Mouse (Mus musculus) heart, postnatal 0 days (tissue): ENCODE data around the gene Mrtfb. TPM values are rescaled to one million over a fixed set of nuclear protein-coding genes. Genes with fewer than 3 reads are reported as not detected.

Source experiments
- ATAC-seq: fragments of 200-750 bp; cut with Nextera tagmentation; 2 replicates; pipeline ENCODE4 v1.8.0; 2017; ENCODE audit warnings: low read depth, moderate number of reproducible peaks, moderate library complexity; ENCODE audit not compliant: insufficient read depth
- DNase-seq: peaks from one replicate; pipeline ENCODE4 v3.0.0-alpha.2; 2016; ENCODE audit warnings: low spot score
- H3K27ac ChIP-seq: fragments of 300-500 bp; sonication (generic); 2 replicates; pipeline ENCODE4 v1.5.1; 2014; ENCODE audit warnings: low read depth, mild to moderate bottlenecking
- H3K27me3 ChIP-seq: fragments of 300-500 bp; sonication (generic); 2 replicates; pipeline ENCODE4 v1.6.1; 2014; ENCODE audit warnings: low read length, mixed read lengths; ENCODE audit not compliant: control insufficient read depth, insufficient read depth
- H3K36me3 ChIP-seq: fragments of 300-500 bp; sonication (generic); replicated peaks from 2 replicates; pipeline ENCODE4 v1.6.1; 2014; ENCODE audit warnings: low read length, mixed read lengths; ENCODE audit not compliant: control insufficient read depth, insufficient read depth
- H3K4me1 ChIP-seq: fragments of 300-500 bp; sonication (generic); 2 replicates; pipeline ENCODE4 v1.6.1; 2014; ENCODE audit warnings: antibody characterized with exemption; ENCODE audit not compliant: control insufficient read depth, insufficient read depth
- H3K4me2 ChIP-seq: fragments of 300-500 bp; sonication (generic); 2 replicates; pipeline ENCODE4 v1.6.1; 2014; ENCODE audit warnings: low read depth, mild to moderate bottlenecking, low read length, moderate library complexity
- H3K4me3 ChIP-seq: fragments of 300-500 bp; sonication (generic); 2 replicates; pipeline ENCODE4 v1.5.1; 2014; ENCODE audit warnings: low read depth, low read length
- H3K9ac ChIP-seq: fragments of 300-500 bp; sonication (generic); replicated peaks from 2 replicates; pipeline ENCODE4 v1.6.1; 2014; ENCODE audit warnings: low read depth, low read length, mixed read lengths
- H3K9me3 ChIP-seq: fragments of 300-500 bp; sonication (generic); replicated peaks from 2 replicates; pipeline ENCODE4 v1.6.1; 2016; ENCODE audit warnings: low read length; ENCODE audit not compliant: control insufficient read depth
- CTCF ChIP-seq: IDR thresholded peaks from 2 replicates; pipeline ENCODE4 v1.5.1; 2016; ENCODE audit warnings: antibody characterized with exemption, control low read depth, low read depth
- EP300 ChIP-seq: IDR thresholded peaks from 2 replicates; pipeline ENCODE4 v1.6.1; 2016; ENCODE audit warnings: antibody characterized with exemption, low read depth
- WGBS: fragments of 180-500 bp; shearing (Covaris S2); extraction: QIAGEN DNeasy Blood & Tissue Kit; methylation state at CpG from one replicate; pipeline ENCODE4 v1.1.7; 2014; 5-methylcytosine and 5-hydroxymethylcytosine counted together
- polyA plus RNA-seq: library from polyadenylated mRNA; unstranded; fragments of >200 nt; fragmentation: Nextera tagmentation; extraction: Ambion mirVana; gene quantifications from 2 replicates; pipeline ENCODE4 v1.2.1, GENCODE M21; 2015
- total RNA-seq: library from RNA; depleted of rRNA; stranded (reverse); fragments of >200 nt; gene quantifications from 2 replicates; pipeline ENCODE4 v1.2.3, GENCODE M21; 2014; ENCODE audit warnings: low replicate concordance

The Mrtfb gene
- total and polyA plus RNA-seq, 2 experiments from 2014 or later: 11.7 to 17.2 TPM

DNA sequence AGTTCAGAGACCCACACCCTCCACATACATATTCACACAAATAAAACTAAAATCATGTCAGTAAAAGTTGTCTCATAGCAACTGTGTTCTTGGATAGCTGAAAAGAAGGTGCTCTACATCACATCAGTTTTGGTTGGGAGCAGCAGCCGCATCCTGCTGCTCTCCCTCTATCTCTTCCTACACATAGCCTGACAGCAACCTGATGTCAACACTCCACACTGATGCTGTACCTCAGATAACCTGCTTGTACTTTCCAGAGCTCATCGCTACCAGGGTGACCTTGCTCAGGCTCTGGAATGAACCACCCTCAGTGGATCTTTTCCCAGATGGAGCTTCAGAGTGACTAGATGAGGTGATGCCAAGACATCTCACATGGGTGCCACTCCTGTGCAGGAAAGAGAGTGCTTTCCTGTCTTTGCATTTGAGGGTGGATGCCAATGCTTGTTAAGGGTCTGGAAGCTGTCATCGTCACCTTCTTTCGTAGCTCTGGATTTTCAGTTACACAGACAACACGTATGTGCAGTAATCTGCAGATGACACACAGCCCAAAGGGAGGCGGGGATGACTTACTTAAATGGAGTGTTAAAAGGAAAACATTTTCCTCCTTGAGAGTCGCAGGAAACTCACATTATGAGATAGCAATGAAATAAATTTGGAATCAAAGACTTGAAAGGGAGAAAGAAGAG lies 173.8 kb downstream of the Mrtfb start:
- Histone ChIP-seq H3K4me2 (no peak overlapping the region), H3K4me1 (no peaks in the 10 kb centered on the region; the same call in 1 of the 2 replicates), H3K9me3 (no peaks in the 10 kb centered on the region), H3K36me3 (no peaks in the 10 kb centered on the region), H3K4me3 (no peak overlapping the region), H3K9ac (no peak overlapping the region), H3K27ac (no peak overlapping the region), H3K27me3 (no peaks in the 10 kb centered on the region)
- DNase-seq: peak; percentile 13
- WGBS: 35% methylated on average over 7 of the region's 7 CpGs
- TF ChIP-seq CTCF (no peak), EP300 (no peak)
- ATAC-seq: 0 out of 2 replicates have a peak, but pooled peaks have one; percentile 36

DNA sequence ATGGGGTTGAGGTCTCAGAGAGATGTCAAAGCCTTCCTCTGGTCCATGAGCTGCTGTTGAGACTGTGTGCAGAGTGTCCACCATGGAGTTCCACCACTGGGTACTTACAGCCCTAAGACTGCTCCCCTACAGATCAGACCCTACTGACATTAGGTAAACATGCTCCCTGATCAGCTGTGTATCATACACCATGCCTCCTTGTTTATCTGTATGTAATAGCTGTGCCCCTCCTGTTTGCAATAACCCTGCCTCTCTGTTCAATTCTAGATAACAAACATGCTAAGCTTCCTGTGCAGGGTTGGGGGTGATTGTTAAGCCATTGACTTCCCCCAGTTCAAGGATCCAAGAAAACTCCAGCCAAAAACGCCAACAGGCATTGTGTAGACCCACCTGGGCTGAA lies 174.7 kb downstream of the Mrtfb start:
- Histone ChIP-seq H3K9me3 (no peaks in the 10 kb centered on the region), H3K36me3 (no peaks in the 10 kb centered on the region), H3K4me2 (no peak overlapping the region), H3K27me3 (no peaks in the 10 kb centered on the region), H3K4me1 (no peaks in the 10 kb centered on the region; the same call in 1 of the 2 replicates), H3K27ac (no peak overlapping the region), H3K4me3 (no peak overlapping the region), H3K9ac (no peak overlapping the region)
- DNase-seq: no peak
- TF ChIP-seq CTCF: no peak
- no peak for TF ChIP-seq EP300
- no peak for ATAC-seq
- WGBS: 66% methylated on average over 1 of the region's 1 CpGs

DNA sequence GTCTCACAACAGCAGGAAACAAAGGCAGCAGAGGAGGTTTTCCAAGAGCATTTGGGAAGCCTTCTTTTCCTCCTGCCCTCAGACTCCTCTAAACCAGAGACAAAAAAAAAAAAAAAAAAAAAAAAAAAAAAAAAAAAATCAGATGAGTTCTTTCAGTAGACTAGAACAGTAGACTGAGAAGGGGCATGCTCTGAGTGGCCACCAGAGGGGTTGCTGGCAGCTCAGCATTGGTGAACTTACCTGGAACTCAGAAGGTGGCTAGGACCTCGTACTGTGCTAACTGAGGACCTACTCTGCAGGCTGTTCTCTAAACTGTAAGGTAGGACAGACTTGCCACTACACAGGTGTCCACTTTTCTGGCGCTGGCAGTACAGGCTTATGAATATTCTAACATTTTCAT lies 179.3 kb downstream of the Mrtfb start:
- Histone ChIP-seq H3K4me3 (no peak overlapping the region), H3K27ac (no peak overlapping the region), H3K9me3 (no peaks in the 10 kb centered on the region), H3K9ac (no peak overlapping the region), H3K4me1 (no peaks in the 10 kb centered on the region; the same call in 1 of the 2 replicates), H3K36me3 (no peaks in the 10 kb centered on the region), H3K4me2 (no peak overlapping the region), H3K27me3 (no peaks in the 10 kb centered on the region)
- WGBS: 87% methylated on average over 2 of the region's 2 CpGs
- DNase-seq (no peak), ATAC-seq (no peak)
- TF ChIP-seq CTCF: no peak
- TF ChIP-seq EP300: no peak

DNA sequence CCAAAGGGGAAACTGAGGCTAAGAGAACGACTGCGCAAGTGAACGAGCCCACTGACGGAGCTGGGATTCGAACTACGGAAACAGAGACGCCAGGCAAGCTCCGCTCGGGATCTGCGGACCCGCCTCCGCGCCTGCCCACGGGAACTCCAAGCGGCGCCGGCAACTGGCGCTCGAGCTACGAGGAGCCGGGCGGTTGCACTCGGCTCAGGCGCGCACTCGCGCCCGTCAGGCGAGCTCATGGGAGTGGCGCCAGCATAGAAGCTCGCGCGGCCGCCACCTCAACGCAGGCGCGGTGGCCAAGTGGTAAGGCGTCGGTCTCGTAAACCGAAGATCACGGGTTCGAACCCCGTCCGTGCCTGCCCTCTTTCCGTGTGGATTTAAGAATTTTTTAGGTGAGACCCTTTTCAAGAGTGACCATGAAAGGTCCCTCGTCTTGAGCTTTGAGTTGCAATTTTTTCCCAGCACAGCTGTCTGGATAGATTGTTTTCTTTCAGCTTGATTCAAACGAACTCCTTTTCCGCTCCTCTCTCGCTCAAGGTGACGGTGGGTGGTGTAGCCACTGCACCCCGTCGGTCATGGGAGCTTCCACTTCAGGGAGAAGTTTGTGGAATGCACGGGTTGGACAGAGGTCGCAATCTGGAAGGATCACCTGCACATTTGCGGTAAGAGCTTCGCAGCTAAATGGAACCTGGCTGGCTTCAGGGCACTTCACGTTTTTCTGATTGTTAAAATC lies 180.9 kb downstream of the Mrtfb start:
- H3K9me3 ChIP-seq: no peaks in the 10 kb centered on the region
- TF ChIP-seq CTCF: 0 out of 2 replicates have a peak, but pooled peaks have one; percentile 0
- 0 out of 2 replicates have a peak, but pooled peaks have one; percentile 32 for TF ChIP-seq EP300
- peak overlapping the region; percentile 74 for H3K9ac ChIP-seq
- H3K4me3 ChIP-seq: peak overlapping the region; percentile 63
- no peaks in the 10 kb centered on the region for H3K36me3 ChIP-seq
- peak overlapping the region; percentile 87 for H3K27ac ChIP-seq
- ATAC-seq (peak; percentile 91), DNase-seq (peak; percentile 89)
- H3K27me3 ChIP-seq: no peaks in the 10 kb centered on the region
- H3K4me1 ChIP-seq: no peaks in the 10 kb centered on the region
- WGBS: under 1% methylated on average over 58 of the region's 58 CpGs
- H3K4me2 ChIP-seq: peak overlapping the region; percentile 75

DNA sequence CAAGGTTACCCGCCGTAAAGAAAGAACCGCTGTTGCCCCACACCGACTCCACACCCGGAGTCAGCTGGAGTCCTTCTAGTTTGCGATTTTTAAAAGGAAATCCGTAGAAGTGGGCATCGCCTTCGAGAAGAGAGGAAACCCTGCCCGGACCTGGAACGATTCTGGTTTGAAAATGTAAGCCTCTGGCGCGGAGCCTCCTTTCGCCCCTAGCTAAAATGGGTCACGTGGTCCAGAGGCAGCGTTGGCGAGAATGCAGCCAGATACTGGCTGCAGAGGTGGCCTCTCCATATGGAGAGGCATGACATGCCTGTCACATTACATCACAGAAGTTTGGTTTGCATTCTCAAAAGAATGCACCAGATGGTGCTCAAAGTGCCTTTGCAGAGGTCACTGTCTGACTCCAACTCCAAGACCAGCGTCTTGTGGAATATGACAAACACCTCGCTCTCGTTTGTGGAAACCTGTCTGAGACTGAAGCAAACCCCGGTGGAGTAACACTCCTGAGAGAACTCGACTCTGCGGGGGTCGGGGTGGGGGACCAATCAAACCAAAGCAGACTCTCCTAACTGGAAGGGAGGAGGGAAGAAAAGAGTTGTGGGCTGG lies 181.6 kb downstream of the Mrtfb start:
- peak; percentile 38 for TF ChIP-seq CTCF
- peak; percentile 35; the same call in 1 of the 2 replicates for TF ChIP-seq EP300
- H3K9me3 ChIP-seq: no peaks in the 10 kb centered on the region
- H3K27ac ChIP-seq: peak overlapping the region; percentile 87
- H3K4me3 ChIP-seq: peak overlapping the region; percentile 63
- H3K36me3 ChIP-seq: no peaks in the 10 kb centered on the region
- ATAC-seq (peak; percentile 78), DNase-seq (peak; percentile 88)
- no peaks in the 10 kb centered on the region for H3K27me3 ChIP-seq
- WGBS: under 1% methylated on average over 24 of the region's 24 CpGs
- H3K4me2 ChIP-seq: peak overlapping the region; percentile 75
- H3K4me1 ChIP-seq: no peaks in the 10 kb centered on the region
- H3K9ac ChIP-seq: peak overlapping the region; percentile 74
